Mouse (Mus musculus) embryonic facial prominence, embryonic 10.5 days (tissue): Measurements from ENCODE around the gene 1700056E22Rik. TPM values are rescaled to one million over a fixed set of nuclear protein-coding genes. Genes with fewer than 3 reads are reported as not detected.

ENCODE experiments used
- DNase-seq: peaks from one replicate; pipeline ENCODE4 v3.0.0-alpha.2; 2017; ENCODE audit warnings: low spot score
- H3K27ac ChIP-seq: fragments of 300-500 bp; sonication (generic); replicated peaks from 2 replicates; pipeline ENCODE4 v1.5.1; 2016; ENCODE audit warnings: mild to moderate bottlenecking
- H3K27me3 ChIP-seq: fragments of 300-500 bp; sonication (generic); replicated peaks from 2 replicates; pipeline ENCODE4 v1.6.1; 2016; ENCODE audit warnings: low read depth, mild to moderate bottlenecking; ENCODE audit not compliant: poor library complexity, severe bottlenecking
- H3K36me3 ChIP-seq: fragments of 300-500 bp; sonication (generic); replicated peaks from 2 replicates; pipeline ENCODE4 v1.6.1; 2016; ENCODE audit warnings: mild to moderate bottlenecking, moderate library complexity
- H3K4me1 ChIP-seq: fragments of 300-500 bp; sonication (generic); 2 replicates; pipeline ENCODE4 v1.6.1; 2016
- H3K4me3 ChIP-seq: fragments of 300-500 bp; sonication (generic); 2 replicates; pipeline ENCODE4 v1.5.1; 2016; ENCODE audit warnings: mild to moderate bottlenecking, moderate library complexity
- H3K9me3 ChIP-seq: fragments of 300-500 bp; sonication (generic); 2 replicates; pipeline ENCODE4 v1.6.1; 2016; ENCODE audit warnings: mild to moderate bottlenecking
- WGBS: fragments of 180-500 bp; shearing (Covaris S2); methylation state at CpG from one replicate; pipeline ENCODE4 v1.1.7; 2016; 5-methylcytosine and 5-hydroxymethylcytosine counted together
- polyA plus RNA-seq: library from polyadenylated mRNA; unstranded; fragments of >200 nt; fragmentation: Nextera tagmentation; extraction: Ambion mirVana; gene quantifications from 2 replicates; pipeline ENCODE4 v1.2.1, GENCODE M21; 2016

1700056E22Rik gene
- polyA plus RNA-seq, 1 experiment from 2014 or later: 1.1 TPM

DNA sequence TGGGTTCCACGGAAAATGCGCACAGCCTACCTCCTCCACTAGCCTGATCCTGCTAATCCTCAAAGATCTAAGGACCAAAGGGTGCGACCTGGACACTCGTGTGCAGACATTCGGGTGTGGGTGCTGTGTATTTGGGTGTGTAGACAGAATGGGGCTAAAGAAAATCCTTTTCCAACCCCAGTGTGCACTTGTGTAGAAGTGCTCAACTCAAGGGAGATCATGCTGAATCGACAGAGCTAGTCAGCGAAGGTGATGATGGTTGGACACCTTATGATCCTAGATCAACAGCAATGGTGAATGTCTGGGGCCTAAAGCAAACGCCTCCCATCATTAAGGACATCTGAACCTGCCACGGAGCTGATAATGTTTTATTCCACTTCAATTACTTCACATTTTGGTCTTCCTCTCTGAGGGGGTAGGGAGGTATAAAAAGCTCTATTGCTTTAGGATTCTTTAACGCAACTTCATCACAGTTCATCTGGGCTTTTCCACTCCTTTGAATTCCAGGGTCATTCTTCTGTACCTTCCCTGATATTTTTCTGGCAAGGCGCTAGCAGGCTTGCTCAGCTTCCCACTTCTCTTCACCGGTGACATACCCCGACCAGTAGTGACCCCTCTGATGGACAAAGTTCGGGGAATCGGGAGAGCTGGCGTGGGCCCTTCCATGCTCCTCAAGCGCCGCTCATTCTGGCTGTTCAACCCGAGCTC, 1.3 kb downstream of the 1700056E22Rik start:
- no peak for DNase-seq
- 21% methylated on average over 19 of the region's 19 CpGs for WGBS
- H3K4me3 ChIP-seq: peak overlapping the region; percentile 86
- H3K27me3 ChIP-seq: peaks cover 32% of the 10 kb centered on the region
- peak overlapping the region; percentile 96 for H3K27ac ChIP-seq
- H3K9me3 ChIP-seq: no peaks in the 10 kb centered on the region
- peaks cover 4% of the 10 kb centered on the region; the same call in 1 of the 2 replicates for H3K36me3 ChIP-seq
- H3K4me1 ChIP-seq: peaks cover 30% of the 10 kb centered on the region

DNA sequence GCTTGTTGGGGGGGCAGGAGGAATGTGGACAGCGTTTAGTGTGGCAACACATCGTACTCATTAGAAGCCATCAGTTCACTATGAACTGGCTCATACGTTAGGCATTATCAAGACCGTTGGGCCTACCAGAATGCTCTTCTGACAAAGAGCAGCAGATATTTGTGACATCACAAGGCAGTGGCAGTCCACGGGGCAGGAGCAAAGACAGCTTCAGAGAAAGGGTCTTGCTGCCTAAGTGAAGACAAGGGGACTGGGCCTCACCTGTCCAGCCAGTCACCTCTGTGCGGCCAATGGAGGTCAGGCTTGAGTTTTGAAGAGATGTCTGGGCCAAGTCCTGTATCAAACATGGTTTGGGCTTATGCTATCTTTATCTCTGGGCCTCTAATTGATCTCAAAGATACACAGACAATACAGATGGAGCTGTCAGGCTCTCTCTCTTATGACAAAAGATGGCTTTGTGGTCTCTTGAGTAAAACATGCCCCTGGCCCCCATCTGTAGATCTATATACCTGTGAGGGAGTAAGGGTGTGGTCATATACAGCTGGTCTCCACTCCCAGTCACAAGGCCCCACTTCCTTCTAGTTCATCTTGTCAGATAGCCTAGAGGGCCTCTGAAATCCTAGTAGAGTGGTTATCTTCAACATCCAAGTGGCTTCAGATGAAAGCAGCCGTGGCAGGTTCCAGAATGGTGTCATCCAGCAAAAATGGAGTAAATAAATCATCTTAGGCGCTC, 3.9 kb downstream of the 1700056E22Rik start:
- peaks cover 19% of the 10 kb centered on the region for H3K27me3 ChIP-seq
- peaks cover 18% of the 10 kb centered on the region for H3K4me1 ChIP-seq
- no peak overlapping the region for H3K27ac ChIP-seq
- no peaks in the 10 kb centered on the region for H3K9me3 ChIP-seq
- no peak overlapping the region for H3K4me3 ChIP-seq
- H3K36me3 ChIP-seq: no peaks in the 10 kb centered on the region
- WGBS: 89% methylated on average over 8 of the region's 8 CpGs
- DNase-seq: no peak

GRCm38 (mm10) chr1:184027039-184027438, 7.1 kb downstream of the 1700056E22Rik start:
- no peak overlapping the region for H3K4me3 ChIP-seq
- no peak overlapping the region for H3K27ac ChIP-seq
- 95% methylated on average over 3 of the region's 3 CpGs for WGBS
- peaks cover 12% of the 10 kb centered on the region for H3K27me3 ChIP-seq
- H3K9me3 ChIP-seq: no peaks in the 10 kb centered on the region
- no peaks in the 10 kb centered on the region for H3K36me3 ChIP-seq
- no peak for DNase-seq
- no peaks in the 10 kb centered on the region for H3K4me1 ChIP-seq

DNA sequence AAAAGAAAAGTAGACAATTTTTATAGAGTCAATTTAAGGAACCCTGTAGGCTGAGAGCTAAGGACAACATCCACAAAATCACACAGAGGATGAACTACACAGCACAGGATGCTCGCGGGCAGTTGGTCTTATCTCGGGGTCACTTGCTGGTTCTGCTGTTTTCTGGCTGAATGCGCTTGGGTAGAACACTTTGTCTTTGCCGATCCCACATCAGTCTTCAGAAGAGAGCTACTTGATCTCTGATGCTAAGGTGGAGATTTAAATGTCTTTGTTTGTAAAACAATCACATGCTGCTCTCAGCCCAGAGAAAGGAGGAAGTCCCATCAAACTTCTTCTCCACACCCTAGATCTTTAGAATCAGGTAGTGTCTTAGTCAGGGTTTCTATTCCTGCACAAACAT, 9.0 kb downstream of the 1700056E22Rik start:
- Histone ChIP-seq H3K27ac (no peak overlapping the region), H3K27me3 (no peaks in the 10 kb centered on the region), H3K36me3 (no peaks in the 10 kb centered on the region), H3K9me3 (no peaks in the 10 kb centered on the region), H3K4me1 (no peaks in the 10 kb centered on the region), H3K4me3 (no peak overlapping the region)
- WGBS: 92% methylated on average over 5 of the region's 5 CpGs
- no peak for DNase-seq

GRCm38 (mm10) chr1:184024631-184025030, 9.5 kb downstream of the 1700056E22Rik start:
- H3K4me1 ChIP-seq: peaks cover 2% of the 10 kb centered on the region
- H3K4me3 ChIP-seq: no peak overlapping the region
- no peaks in the 10 kb centered on the region for H3K36me3 ChIP-seq
- WGBS: 95% methylated on average over 2 of the region's 2 CpGs
- no peak overlapping the region for H3K27ac ChIP-seq
- no peaks in the 10 kb centered on the region for H3K9me3 ChIP-seq
- H3K27me3 ChIP-seq: no peaks in the 10 kb centered on the region
- no peak for DNase-seq

DNA sequence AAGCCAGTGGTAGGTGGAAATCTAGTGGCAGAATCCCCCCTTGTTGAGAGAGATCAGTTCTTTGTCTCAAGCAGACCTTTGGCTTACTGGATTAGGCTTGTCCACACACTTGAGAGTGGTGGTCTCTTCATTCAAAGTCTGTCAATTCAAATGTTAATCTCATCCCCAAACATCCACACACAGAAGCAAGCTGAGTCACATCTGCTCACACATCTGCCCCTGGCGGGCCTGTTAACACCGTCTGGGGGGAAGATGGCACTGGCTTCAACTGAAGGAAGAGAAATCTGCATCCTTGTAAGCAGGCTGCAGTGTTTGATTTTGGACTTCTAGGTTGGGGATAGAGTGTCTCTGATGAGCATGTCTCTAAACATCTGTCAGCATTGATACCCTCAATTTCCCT, 10.1 kb downstream of the 1700056E22Rik start:
- no peak overlapping the region for H3K4me3 ChIP-seq
- no peak overlapping the region for H3K27ac ChIP-seq
- H3K9me3 ChIP-seq: no peaks in the 10 kb centered on the region
- WGBS: 57% methylated on average over 2 of the region's 2 CpGs
- peaks cover 9% of the 10 kb centered on the region for H3K4me1 ChIP-seq
- no peaks in the 10 kb centered on the region for H3K36me3 ChIP-seq
- DNase-seq: no peak
- no peaks in the 10 kb centered on the region for H3K27me3 ChIP-seq

DNA sequence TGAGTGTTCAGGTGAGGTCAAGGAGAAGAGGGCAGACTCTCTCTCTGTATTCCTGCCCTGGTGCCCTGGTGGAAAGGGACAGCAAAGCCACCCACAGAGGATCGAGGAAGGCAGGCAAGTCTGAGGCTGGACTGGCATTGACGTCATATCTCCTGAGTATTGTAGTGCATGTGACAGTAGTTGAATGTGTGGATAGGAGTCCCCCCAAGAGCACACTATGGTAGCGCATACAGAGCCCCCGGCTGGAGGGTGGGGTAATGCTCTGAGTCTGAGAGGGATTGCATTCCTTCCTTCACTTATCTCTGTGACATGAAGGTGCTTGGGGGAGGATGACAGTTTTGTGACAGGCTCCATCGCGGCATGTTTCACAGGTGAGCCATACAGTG, 14.4 kb downstream of the 1700056E22Rik start:
- H3K27me3 ChIP-seq: no peaks in the 10 kb centered on the region
- no peaks in the 10 kb centered on the region for H3K9me3 ChIP-seq
- no peaks in the 10 kb centered on the region for H3K36me3 ChIP-seq
- no peak overlapping the region for H3K27ac ChIP-seq
- 41% methylated on average over 6 of the region's 6 CpGs for WGBS
- peaks cover 14% of the 10 kb centered on the region for H3K4me1 ChIP-seq
- no peak for DNase-seq
- H3K4me3 ChIP-seq: no peak overlapping the region

- Histone ChIP-seq H3K27ac (no peak overlapping the region), H3K27me3 (no peaks in the 10 kb centered on the region), H3K36me3 (no peaks in the 10 kb centered on the region), H3K9me3 (no peaks in the 10 kb centered on the region), H3K4me3 (no peak overlapping the region), H3K4me1 (peaks cover 14% of the 10 kb centered on the region)
- 45% methylated on average over 6 of the region's 6 CpGs for WGBS
- no peak for DNase-seq
Measured at GRCm38 (mm10) chr1:184019042-184019721, 14.9 kb downstream of the 1700056E22Rik start.

DNA sequence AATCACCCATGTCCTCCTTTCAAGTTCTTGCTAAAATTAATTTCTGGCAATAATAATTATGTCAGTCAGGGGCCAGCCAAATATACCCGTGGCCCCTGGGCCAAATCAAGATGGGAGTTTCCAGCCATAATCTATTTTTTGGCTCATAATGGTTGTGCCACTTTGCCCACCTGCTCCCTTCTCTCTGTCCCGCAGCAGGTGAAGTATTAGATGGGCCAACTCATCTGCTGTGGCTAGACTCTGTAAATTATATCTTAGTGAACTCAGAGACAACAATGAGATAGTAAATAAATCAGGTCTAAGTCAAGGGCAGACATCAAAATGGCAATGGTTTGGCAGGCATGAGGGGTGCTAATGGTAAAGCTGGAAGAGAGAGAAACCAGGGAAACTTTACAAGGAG, 16.5 kb downstream of the 1700056E22Rik start:
- no peak overlapping the region for H3K4me3 ChIP-seq
- 84% methylated on average over 2 of the region's 2 CpGs for WGBS

DNA sequence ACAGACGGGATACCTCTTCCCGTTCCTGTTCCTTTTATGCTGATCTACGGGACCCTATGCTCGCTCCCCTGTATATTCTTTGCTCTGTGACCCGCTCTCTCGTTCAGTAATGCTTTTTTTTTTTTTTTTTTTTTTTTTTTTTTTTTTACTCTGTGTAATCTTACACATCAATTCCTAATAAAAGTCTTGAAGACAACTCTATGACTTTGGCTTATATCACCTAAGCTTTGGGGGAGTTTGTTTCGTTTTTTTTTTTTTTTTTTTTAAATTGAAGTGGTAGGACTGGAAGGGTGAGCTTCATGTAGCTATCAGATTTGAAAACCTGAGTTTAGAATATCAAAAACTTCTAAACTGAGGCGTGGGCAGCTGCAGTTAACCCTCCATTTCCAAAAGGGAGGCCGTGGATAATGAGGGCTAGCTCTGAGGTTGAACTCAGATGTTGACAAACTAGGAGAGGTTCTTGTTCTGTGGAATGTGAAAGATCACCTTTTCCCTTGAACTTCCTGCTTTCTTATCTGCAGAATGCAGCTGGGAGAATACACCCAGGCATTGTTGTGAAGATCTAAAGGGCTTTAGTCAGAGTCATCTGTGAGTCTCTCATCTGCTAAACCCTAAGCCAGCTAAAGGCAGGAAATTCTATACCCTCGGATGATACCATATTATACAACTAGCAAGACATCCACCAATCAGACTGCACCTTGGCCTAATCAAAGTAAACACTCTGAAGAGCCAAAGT, 17.9 kb downstream of the 1700056E22Rik start:
- DNase-seq: no peak
- Histone ChIP-seq H3K9me3 (no peaks in the 10 kb centered on the region), H3K27ac (peak overlapping the region; percentile 30; the same call in 1 of the 2 replicates), H3K4me1 (peaks cover 14% of the 10 kb centered on the region), H3K27me3 (no peaks in the 10 kb centered on the region), H3K36me3 (no peaks in the 10 kb centered on the region), H3K4me3 (no peak overlapping the region)
- WGBS: 74% methylated on average over 10 of the region's 10 CpGs

More for the DNA sequence above, 16.5 kb downstream of the 1700056E22Rik start:
- Histone ChIP-seq H3K36me3 (no peaks in the 10 kb centered on the region), H3K4me1 (peaks cover 14% of the 10 kb centered on the region), H3K27ac (no peak overlapping the region), H3K9me3 (no peaks in the 10 kb centered on the region), H3K27me3 (no peaks in the 10 kb centered on the region)
- DNase-seq: no peak

GRCm38 (mm10) chr1:184014091-184014490, 20.0 kb downstream of the 1700056E22Rik start:
- 83% methylated on average over 3 of the region's 3 CpGs for WGBS
- no peaks in the 10 kb centered on the region for H3K27me3 ChIP-seq
- peaks cover 6% of the 10 kb centered on the region for H3K4me1 ChIP-seq
- no peak overlapping the region for H3K4me3 ChIP-seq
- no peaks in the 10 kb centered on the region for H3K9me3 ChIP-seq
- H3K36me3 ChIP-seq: no peaks in the 10 kb centered on the region
- DNase-seq: no peak
- H3K27ac ChIP-seq: no peak overlapping the region

GRCm38 (mm10) chr1:184013106-184013505, 21.0 kb downstream of the 1700056E22Rik start, which contains the start of gene Dusp10:
Gene Dusp10 (plus strand): TSS chr1:184013302.
- Histone ChIP-seq H3K4me3 (no peak within 1 kb of the TSS), H3K9me3 (no peaks in the 10 kb centered on the region), H3K36me3 (no peaks in the 10 kb centered on the region), H3K27ac (no peak within 1 kb of the TSS), H3K27me3 (no peaks in the 10 kb centered on the region), H3K4me1 (peaks cover 4% of the 10 kb centered on the region)
- no peak for DNase-seq
- 90% methylated on average over 4 of the region's 4 CpGs for WGBS
